In the genomic region with DNA sequence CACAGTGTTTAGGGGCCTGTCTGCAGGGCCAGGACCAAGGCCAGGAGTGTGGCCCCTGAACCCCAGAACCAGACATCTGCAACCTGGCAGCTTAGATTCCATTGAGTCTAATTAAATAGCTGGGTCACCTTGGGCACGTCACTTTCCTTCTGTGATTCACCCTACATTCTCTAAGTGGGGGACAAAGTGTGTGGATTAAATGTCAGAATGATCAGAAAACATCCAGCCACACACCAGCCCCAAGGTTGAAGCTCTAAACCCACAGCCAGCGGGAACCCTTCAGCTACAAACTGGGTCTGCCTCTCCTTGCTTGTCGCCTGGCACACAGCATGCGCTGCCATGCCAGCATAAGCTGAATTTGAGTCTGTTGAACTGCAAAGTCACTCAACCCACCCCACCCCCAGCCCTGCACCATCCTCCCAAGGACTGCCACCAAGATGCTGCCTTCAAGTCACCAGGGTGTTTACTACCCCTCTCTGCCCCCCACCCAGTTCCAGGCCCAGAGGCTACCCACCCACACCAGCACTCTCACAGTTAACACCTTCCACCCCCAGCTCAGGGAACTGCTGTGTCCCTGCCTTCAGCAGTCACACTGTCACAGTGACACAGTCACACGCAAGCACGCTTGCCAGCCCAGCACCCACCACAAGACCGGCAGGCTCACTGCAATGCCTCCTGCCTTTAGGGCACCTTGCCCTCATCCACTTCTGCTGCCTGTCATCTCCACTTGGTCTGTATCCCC, we compare ENCODE assay signal across 7 mouse cellular contexts. TPM values are rescaled to one million over a fixed set of nuclear protein-coding genes. Genes with fewer than 3 reads are reported as not detected.
DNase-seq lines count a peak whose midpoint lies in the region; ATAC-seq and TF ChIP-seq lines count a peak whose summit lies in the region.

No protein-coding gene starts in this region.

- H3K4me1 ChIP-seq in forebrain, embryonic 14.5 days (ENCODE audit: control insufficient read depth, insufficient read depth, low read length) = peaks cover 14% of the 10 kb centered on the region; the same call in 1 of the 2 replicates
- peaks cover 32% of the 10 kb centered on the region for H3K4me1 ChIP-seq in olfactory bulb, adult 2 months (ENCODE audit: control insufficient read depth, insufficient read depth, low read length)

- no peak overlapping the region for H3K27ac ChIP-seq in forebrain, embryonic 14.5 days (ENCODE audit: low read depth, low read length)
- peak overlapping the region; percentile 70 for H3K27ac ChIP-seq in olfactory bulb, adult 2 months (ENCODE audit: insufficient read depth, low read depth, low read length)

- no peak for TF ChIP-seq CTCF in olfactory bulb, adult 2 months (IDR thresholded peaks at IDR 0.05; ENCODE audit: insufficient read depth, low read depth, low read length)

- no peak for TF ChIP-seq POLR2A in olfactory bulb, adult 2 months (IDR thresholded peaks at IDR 0.05; ENCODE audit: insufficient read depth, low read depth, low read length)

- H3K36me3 ChIP-seq in forebrain, embryonic 14.5 days (ENCODE audit: control insufficient read depth, insufficient read depth, low read length) = no peaks in the 10 kb centered on the region

- H3K4me2 ChIP-seq in forebrain, embryonic 14.5 days (ENCODE audit: low read length) = peak overlapping the region; percentile 96

- H3K9me3 ChIP-seq in forebrain, embryonic 14.5 days (replicated peaks; ENCODE audit: control insufficient read depth, low read length) = no peaks in the 10 kb centered on the region

- H3K27me3 ChIP-seq in forebrain, embryonic 14.5 days (replicated peaks; ENCODE audit: control insufficient read depth, insufficient read depth, low read length) = peaks cover 48% of the 10 kb centered on the region

- no peak overlapping the region for H3K9ac ChIP-seq in forebrain, embryonic 14.5 days (ENCODE audit: low read length)

- 59% methylated on average over 7 of the region's 7 CpGs for WGBS in forebrain, embryonic 14.5 days
- 45% methylated on average over 7 of the region's 7 CpGs for WGBS in olfactory bulb, adult 2 months

- DNase-seq in layer of hippocampus, adult 18-20 months (ENCODE audit: low spot score in 2 of 2) = peak; percentile 50 to 70
- no peak for DNase-seq in layer of hippocampus, adult 11-12 months (ENCODE audit: low spot score)
- DNase-seq in forebrain, embryonic 14.5 days (ENCODE audit: low spot score) = peak; percentile 28
- DNase-seq in layer of hippocampus, postnatal 10 days (ENCODE audit: low spot score in 2 of 2) = peak; percentile 55 to 56
- DNase-seq in retina, embryonic 14.5 days (ENCODE audit: low spot score) = no peak
- DNase-seq in c-Kit-positive CD71-positive TER-119-positive erythroid progenitor cells, embryonic 14.5 days (ENCODE audit: low spot score) = no peak

- H3K4me3 ChIP-seq in forebrain, embryonic 14.5 days (ENCODE audit: low read depth, low read length) = 0 out of 2 replicates have a peak overlapping the region, but pooled peaks have one; percentile 51
- peak overlapping the region; percentile 61 for H3K4me3 ChIP-seq in olfactory bulb, adult 2 months (ENCODE audit: insufficient read depth, low read depth, low read length)

- no peak for ATAC-seq in forebrain, embryonic 14.5 days

RNA-seq across cellular contexts. Expression of a gene that starts 0.6 kb away (rescaled TPM):
- total RNA-seq in layer of hippocampus, adult 18-20 months (2021) = 10 to 100 TPM; 28.2 to 30.4 TPM
- 2.7 and 3.4 TPM in 2 replicates for polyA plus RNA-seq in forebrain, embryonic 14.5 days (2014; fragmentation: Nextera tagmentation; extraction: Ambion mirVana)
- 10 to 100 TPM; 51.3 to 51.6 TPM for total RNA-seq in layer of hippocampus, postnatal 10 days (2021)
- not detected in 2 replicates for polyA plus RNA-seq in olfactory bulb, adult 2 months (2012; ENCODE audit: insufficient read depth, insufficient read length, low replicate concordance, missing spikeins)

RNA-seq across cellular contexts. Expression of a gene that starts 44.5 kb away (rescaled TPM):
- 10 to 100 TPM; 62.3 to 62.7 TPM for total RNA-seq in layer of hippocampus, adult 18-20 months (2021)
- 1.6 and 2.1 TPM in 2 replicates for polyA plus RNA-seq in forebrain, embryonic 14.5 days (2014; fragmentation: Nextera tagmentation; extraction: Ambion mirVana)
- 1 to 10 TPM; 7.9 to 9.6 TPM for total RNA-seq in layer of hippocampus, postnatal 10 days (2021)
- polyA plus RNA-seq in olfactory bulb, adult 2 months (2012; ENCODE audit: insufficient read depth, insufficient read length, low replicate concordance, missing spikeins) = not detected in 2 replicates

Comparison
In these comparisons a context has a peak if more than half of its experiments do, and no peak if none do; other contexts are left out.
1. DNase-seq: peak in layer of hippocampus, adult 18-20 months (2 of 2), forebrain, embryonic 14.5 days (single experiment) and layer of hippocampus, postnatal 10 days (2 of 2); none in layer of hippocampus, adult 11-12 months (single experiment), retina, embryonic 14.5 days (single experiment) and c-Kit-positive CD71-positive TER-119-positive erythroid progenitor cells, embryonic 14.5 days (single experiment).
2. RNA of a gene that starts 44.5 kb away (total RNA-seq): 62.3 to 62.7 TPM in layer of hippocampus, adult 18-20 months; 7.9 to 9.6 TPM in layer of hippocampus, postnatal 10 days; every median in the first group is over 4 times any median in the second.